Mouse (Mus musculus) ES-Bruce4 (cell line): ENCODE measurements around the gene Laptm5. TPM values are rescaled to one million over a fixed set of nuclear protein-coding genes. Genes with fewer than 3 reads are reported as not detected.
A peak's percentile ranks its signal among the peaks of the same experiment; 100 is the strongest.

Source experiments
- H3K27ac ChIP-seq: 2 replicates; pipeline ENCODE4 v1.5.1; 2012; ENCODE audit warnings: low read length, inconsistent platforms; ENCODE audit not compliant: insufficient read depth
- H3K27me3 ChIP-seq: 2 replicates; pipeline ENCODE4 v1.6.1; 2012; ENCODE audit warnings: mild to moderate bottlenecking, low read length, inconsistent platforms; ENCODE audit not compliant: control insufficient read depth, poor library complexity, insufficient read depth, severe bottlenecking
- H3K36me3 ChIP-seq: 2 replicates; pipeline ENCODE4 v1.6.1; 2012; ENCODE audit warnings: inconsistent platforms, mild to moderate bottlenecking, low read length, moderate library complexity; ENCODE audit not compliant: control insufficient read depth, poor library complexity, insufficient read depth, severe bottlenecking
- H3K4me1 ChIP-seq: one replicate; pipeline ENCODE4 v1.8.1; 2011; ENCODE audit warnings: low read length; ENCODE audit not compliant: control insufficient read depth, insufficient read depth
- H3K4me3 ChIP-seq: 2 replicates; pipeline ENCODE4 v1.5.1; 2011; ENCODE audit warnings: low read depth, mild to moderate bottlenecking, low read length
- H3K9ac ChIP-seq: 2 replicates; pipeline ENCODE4 v1.6.1; 2012; ENCODE audit warnings: low read depth, mild to moderate bottlenecking, inconsistent platforms; ENCODE audit not compliant: poor library complexity, severe bottlenecking
- H3K9me3 ChIP-seq: replicated peaks from 2 replicates; pipeline ENCODE4 v1.6.1; 2012; ENCODE audit warnings: mild to moderate bottlenecking, low read length, inconsistent platforms; ENCODE audit not compliant: control insufficient read depth, poor library complexity, insufficient read depth, severe bottlenecking
- CTCF ChIP-seq: IDR thresholded peaks from one replicate; pipeline ENCODE4 v1.8.1; 2011; ENCODE audit warnings: low read depth, low read length
- EP300 ChIP-seq: IDR thresholded peaks from 2 replicates; pipeline ENCODE4 v1.6.1; 2011; ENCODE audit warnings: low read depth, low read length; ENCODE audit not compliant: insufficient read depth
- POLR2A ChIP-seq: IDR thresholded peaks from one replicate; pipeline ENCODE4 v1.8.1; 2011; ENCODE audit warnings: low read length; ENCODE audit not compliant: insufficient read depth
- polyA plus RNA-seq: library from polyadenylated mRNA; stranded (reverse); fragments of >200 nt; gene quantifications from 2 replicates; pipeline ENCODE4 v1.2.4, GENCODE M21; 2011; ENCODE audit warnings: low read depth; ENCODE audit not compliant: missing spikeins, insufficient read depth, insufficient read length

The Laptm5 gene
- polyA plus RNA-seq, 1 experiment, result 30.2 TPM

GRCm38 (mm10) chr4:130959678-130960077 lies 46.8 kb downstream of the Laptm5 start:
- H3K9ac ChIP-seq, result no peak overlapping the region
- TF ChIP-seq EP300 (no peak), POLR2A (no peak), CTCF (no peak)
- no peaks in the 10 kb centered on the region for H3K9me3 ChIP-seq
- H3K27me3 ChIP-seq, result no peaks in the 10 kb centered on the region
- no peaks in the 10 kb centered on the region for H3K36me3 ChIP-seq
- no peak overlapping the region for H3K4me3 ChIP-seq
- no peak overlapping the region for H3K27ac ChIP-seq
- no peaks in the 10 kb centered on the region for H3K4me1 ChIP-seq

DNA sequence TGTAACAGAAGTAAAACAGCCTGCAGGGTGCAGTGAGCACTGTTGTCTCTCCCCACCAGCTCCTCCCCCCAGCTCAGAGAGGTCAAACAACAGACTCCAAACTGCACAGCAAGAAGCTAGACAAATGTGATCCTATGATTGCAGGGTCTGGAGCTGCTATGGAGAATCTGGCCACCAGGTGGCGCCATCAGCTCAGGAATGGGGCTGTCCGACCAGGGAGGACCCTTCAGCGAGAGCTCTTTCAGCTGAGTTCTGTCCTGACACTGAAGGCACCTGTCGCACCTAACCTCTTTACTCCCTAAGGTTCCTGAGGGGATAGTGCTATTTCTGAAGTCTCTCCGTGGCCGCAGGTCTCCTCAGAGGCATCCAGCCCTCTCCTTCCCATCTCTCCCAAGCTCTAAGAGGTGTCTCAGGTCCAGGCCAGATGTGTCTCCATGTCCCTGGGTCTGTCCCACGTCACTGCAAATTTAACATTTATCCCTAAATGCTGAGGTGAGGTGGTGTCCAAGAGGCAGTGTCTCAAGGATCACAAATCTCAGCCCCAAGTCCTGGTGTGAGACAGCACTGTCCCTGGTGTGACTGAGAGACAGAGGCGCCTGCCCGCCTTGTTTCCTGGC lies 47.3 kb downstream of the Laptm5 start:
- Histone ChIP-seq H3K4me3 (no peak overlapping the region), H3K4me1 (no peaks in the 10 kb centered on the region), H3K9ac (no peak overlapping the region), H3K27ac (no peak overlapping the region), H3K36me3 (no peaks in the 10 kb centered on the region), H3K27me3 (no peaks in the 10 kb centered on the region), H3K9me3 (no peaks in the 10 kb centered on the region)
- TF ChIP-seq CTCF, result peak; percentile 93
- TF ChIP-seq EP300, result no peak

GRCm38 (mm10) chr4:130971278-130971677 lies 58.4 kb downstream of the Laptm5 start:
- no peaks in the 10 kb centered on the region for H3K9me3 ChIP-seq
- no peak overlapping the region for H3K9ac ChIP-seq
- H3K4me1 ChIP-seq, result no peaks in the 10 kb centered on the region
- no peak overlapping the region for H3K4me3 ChIP-seq
- TF ChIP-seq EP300, result no peak
- TF ChIP-seq CTCF, result no peak
- TF ChIP-seq POLR2A, result no peak
- no peak overlapping the region for H3K27ac ChIP-seq
- H3K27me3 ChIP-seq, result no peaks in the 10 kb centered on the region
- H3K36me3 ChIP-seq, result no peaks in the 10 kb centered on the region

- Histone ChIP-seq H3K9me3 (no peaks in the 10 kb centered on the region), H3K4me1 (no peaks in the 10 kb centered on the region), H3K27me3 (no peaks in the 10 kb centered on the region), H3K27ac (no peak overlapping the region), H3K9ac (no peak overlapping the region), H3K36me3 (no peaks in the 10 kb centered on the region), H3K4me3 (no peak overlapping the region)
- no peak for TF ChIP-seq CTCF
Measured at GRCm38 (mm10) chr4:130972421-130972829, 59.5 kb downstream of the Laptm5 start.

- TF ChIP-seq EP300, result no peak
- TF ChIP-seq CTCF, result no peak
- TF ChIP-seq POLR2A, result no peak
- no peak overlapping the region for H3K9ac ChIP-seq
- H3K27me3 ChIP-seq, result no peaks in the 10 kb centered on the region
- no peak overlapping the region for H3K27ac ChIP-seq
- no peaks in the 10 kb centered on the region for H3K9me3 ChIP-seq
- H3K4me3 ChIP-seq, result no peak overlapping the region
- H3K4me1 ChIP-seq, result no peaks in the 10 kb centered on the region
- no peaks in the 10 kb centered on the region for H3K36me3 ChIP-seq
Measured at GRCm38 (mm10) chr4:130973332-130974263, 60.7 kb downstream of the Laptm5 start.

DNA sequence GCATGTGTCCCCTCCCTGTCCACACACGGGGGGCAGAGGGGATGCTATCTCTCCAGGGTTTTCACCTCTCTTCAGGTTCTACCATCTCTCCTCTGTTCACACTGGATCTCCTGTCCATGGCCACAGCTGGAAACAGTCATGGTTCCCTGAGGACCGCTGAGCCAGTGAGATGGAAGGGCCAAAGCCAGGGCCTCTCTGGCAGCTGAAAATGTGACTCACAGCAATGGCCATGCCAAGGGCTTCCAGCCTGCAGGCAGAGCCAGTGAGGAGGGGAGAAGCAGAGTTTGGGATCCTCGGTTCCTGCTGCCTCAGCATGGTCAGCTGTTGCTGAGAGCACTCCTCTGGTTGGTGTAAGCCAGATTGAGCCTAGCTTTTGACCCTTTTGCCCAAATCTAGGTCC lies 66.1 kb downstream of the Laptm5 start:
- H3K4me3 ChIP-seq, result no peak overlapping the region
- H3K4me1 ChIP-seq, result no peaks in the 10 kb centered on the region
- no peak overlapping the region for H3K27ac ChIP-seq
- TF ChIP-seq CTCF (no peak), POLR2A (no peak), EP300 (no peak)
- no peaks in the 10 kb centered on the region for H3K36me3 ChIP-seq
- H3K9ac ChIP-seq, result no peak overlapping the region
- H3K27me3 ChIP-seq, result no peaks in the 10 kb centered on the region
- no peaks in the 10 kb centered on the region for H3K9me3 ChIP-seq
